Mouse (Mus musculus): Measurements from ENCODE around the gene Rex1bd.

- no peak for TF ChIP-seq CTCF (IDR thresholded peaks at IDR 0.05; ENCODE audit: borderline replicate concordance, extremely low read depth, insufficient read depth, insufficient read length)
- no peak for TF ChIP-seq POLR2A (IDR thresholded peaks at IDR 0.05; ENCODE audit: borderline replicate concordance, extremely low read depth, insufficient read depth, insufficient read length, poor library complexity, severe bottlenecking)
Observed at GRCm38 (mm10) chr8:70493692-70494415, 12.7 kb downstream of the Rex1bd start.

Data from brain, embryonic 14.5 days (tissue).